Mouse (Mus musculus) embryonic facial prominence, embryonic 13.5 days (tissue): ENCODE data around the gene Nptx1. TPM values are rescaled to one million over a fixed set of nuclear protein-coding genes. Genes with fewer than 3 reads are reported as not detected.

Source experiments
- ATAC-seq: fragments of 200-750 bp; cut with Nextera tagmentation; 2 replicates; pipeline ENCODE4 v1.8.0; 2017; ENCODE audit warnings: low read depth; ENCODE audit not compliant: insufficient number of reproducible peaks, insufficient read depth, low FRiP score, low TSS enrichment
- H3K27ac ChIP-seq: fragments of 300-500 bp; sonication (generic); 2 replicates; pipeline ENCODE4 v1.5.1; 2015; ENCODE audit warnings: moderate library complexity, mild to moderate bottlenecking, inconsistent platforms
- H3K27me3 ChIP-seq: fragments of 300-500 bp; sonication (generic); 2 replicates; pipeline ENCODE4 v1.6.1; 2015; ENCODE audit warnings: mild to moderate bottlenecking, inconsistent platforms
- H3K36me3 ChIP-seq: fragments of 300-500 bp; sonication (generic); 2 replicates; pipeline ENCODE4 v1.6.1; 2015; ENCODE audit warnings: mild to moderate bottlenecking, inconsistent platforms
- H3K4me1 ChIP-seq: fragments of 300-500 bp; sonication (generic); 2 replicates; pipeline ENCODE4 v1.6.1; 2015; ENCODE audit warnings: inconsistent platforms
- H3K4me2 ChIP-seq: fragments of 300-500 bp; sonication (generic); 2 replicates; pipeline ENCODE4 v1.6.1; 2015; ENCODE audit warnings: moderate library complexity, mild to moderate bottlenecking, inconsistent platforms
- H3K4me3 ChIP-seq: fragments of 300-500 bp; sonication (generic); 2 replicates; pipeline ENCODE4 v1.5.1; 2015; ENCODE audit warnings: mild to moderate bottlenecking, inconsistent platforms
- H3K9ac ChIP-seq: fragments of 300-500 bp; sonication (generic); 2 replicates; pipeline ENCODE4 v1.6.1; 2015; ENCODE audit warnings: mild to moderate bottlenecking, inconsistent platforms
- H3K9me3 ChIP-seq: fragments of 300-500 bp; sonication (generic); 2 replicates; pipeline ENCODE4 v1.6.1; 2016; ENCODE audit warnings: inconsistent platforms
- WGBS: fragments of 180-500 bp; shearing (Covaris S2); methylation state at CpG from one replicate; pipeline ENCODE4 v1.1.7; 2015; ENCODE audit warnings: mixed read lengths; 5-methylcytosine and 5-hydroxymethylcytosine counted together
- polyA plus RNA-seq: library from polyadenylated mRNA; unstranded; fragments of >200 nt; fragmentation: Nextera tagmentation; extraction: Ambion mirVana; gene quantifications from 2 replicates; pipeline ENCODE4 v1.2.1, GENCODE M21; 2015

Nptx1 gene
- polyA plus RNA-seq, 1 experiment from 2014 or later, result 0.60 TPM

GRCm38 (mm10) chr11:119564383-119564782 is 16.8 kb upstream of the Nptx1 start:
- WGBS, result 87% methylated on average over 10 of the region's 10 CpGs
- Histone ChIP-seq H3K9ac (no peak overlapping the region), H3K27me3 (peaks cover 36% of the 10 kb centered on the region)

GRCm38 (mm10) chr11:119563166-119563565 is 15.6 kb upstream of the Nptx1 start:
- H3K9ac ChIP-seq, result 0 out of 2 replicates have a peak overlapping the region, but pooled peaks have one; percentile 6
- peaks cover 37% of the 10 kb centered on the region for H3K27me3 ChIP-seq

More at GRCm38 (mm10) chr11:119564383-119564782, 16.8 kb upstream of the Nptx1 start:
- Histone ChIP-seq H3K4me1 (peaks cover 6% of the 10 kb centered on the region), H3K9me3 (no peaks in the 10 kb centered on the region), H3K27ac (no peak overlapping the region), H3K4me2 (no peak overlapping the region), H3K36me3 (no peaks in the 10 kb centered on the region), H3K4me3 (no peak overlapping the region)
- ATAC-seq, result no peak

GRCm38 (mm10) chr11:119562286-119562685 is 14.7 kb upstream of the Nptx1 start:
- H3K27me3 ChIP-seq, result peaks cover 45% of the 10 kb centered on the region
- H3K27ac ChIP-seq, result no peak overlapping the region
- H3K9ac ChIP-seq, result no peak overlapping the region
- no peak for ATAC-seq
- H3K4me2 ChIP-seq, result no peak overlapping the region
- H3K9me3 ChIP-seq, result no peaks in the 10 kb centered on the region
- H3K4me3 ChIP-seq, result no peak overlapping the region
- H3K36me3 ChIP-seq, result no peaks in the 10 kb centered on the region
- 52% methylated on average over 6 of the region's 6 CpGs for WGBS
- peaks cover 23% of the 10 kb centered on the region for H3K4me1 ChIP-seq

More at GRCm38 (mm10) chr11:119563166-119563565, 15.6 kb upstream of the Nptx1 start:
- Histone ChIP-seq H3K9me3 (no peaks in the 10 kb centered on the region), H3K4me2 (no peak overlapping the region), H3K27ac (no peak overlapping the region), H3K4me3 (no peak overlapping the region), H3K4me1 (peaks cover 18% of the 10 kb centered on the region), H3K36me3 (no peaks in the 10 kb centered on the region)
- WGBS, result 71% methylated on average over 9 of the region's 9 CpGs
- ATAC-seq, result no peak

GRCm38 (mm10) chr11:119558870-119559610 is 11.5 kb upstream of the Nptx1 start:
- peaks cover 40% of the 10 kb centered on the region for H3K27me3 ChIP-seq
- no peak overlapping the region for H3K27ac ChIP-seq
- WGBS, result 10% methylated on average over 9 of the region's 9 CpGs
- no peak overlapping the region for H3K4me3 ChIP-seq
- ATAC-seq, result no peak; the same call in 1 of the 2 replicates
- 0 out of 2 replicates have a peak overlapping the region, but pooled peaks have one; percentile 21 for H3K9ac ChIP-seq
- peak overlapping the region; percentile 36 for H3K4me2 ChIP-seq
- no peaks in the 10 kb centered on the region for H3K36me3 ChIP-seq
- H3K4me1 ChIP-seq, result peaks cover 19% of the 10 kb centered on the region
- H3K9me3 ChIP-seq, result no peaks in the 10 kb centered on the region

GRCm38 (mm10) chr11:119557940-119558869 is 10.7 kb upstream of the Nptx1 start:
- Histone ChIP-seq H3K4me3 (no peak overlapping the region), H3K36me3 (no peaks in the 10 kb centered on the region), H3K4me2 (peak overlapping the region; percentile 36), H3K27me3 (peaks cover 44% of the 10 kb centered on the region), H3K4me1 (peaks cover 21% of the 10 kb centered on the region), H3K27ac (no peak overlapping the region), H3K9me3 (no peaks in the 10 kb centered on the region), H3K9ac (no peak overlapping the region)
- no peak for ATAC-seq
- 21% methylated on average over 17 of the region's 17 CpGs for WGBS

- H3K27ac ChIP-seq, result no peak overlapping the region
- no peak for ATAC-seq
- no peak overlapping the region for H3K4me2 ChIP-seq
- peaks cover 63% of the 10 kb centered on the region for H3K27me3 ChIP-seq
- H3K4me1 ChIP-seq, result peaks cover 32% of the 10 kb centered on the region
- 80% methylated on average over 7 of the region's 7 CpGs for WGBS
- H3K9ac ChIP-seq, result no peak overlapping the region
- no peaks in the 10 kb centered on the region for H3K36me3 ChIP-seq
- no peaks in the 10 kb centered on the region for H3K9me3 ChIP-seq
- no peak overlapping the region for H3K4me3 ChIP-seq
Observed at GRCm38 (mm10) chr11:119555170-119555569, 7.6 kb upstream of the Nptx1 start.

GRCm38 (mm10) chr11:119554706-119555105 is 7.2 kb upstream of the Nptx1 start:
- Histone ChIP-seq H3K9ac (no peak overlapping the region), H3K4me3 (no peak overlapping the region), H3K27me3 (peaks cover 65% of the 10 kb centered on the region), H3K4me2 (no peak overlapping the region), H3K36me3 (no peaks in the 10 kb centered on the region), H3K9me3 (no peaks in the 10 kb centered on the region), H3K27ac (no peak overlapping the region), H3K4me1 (peaks cover 32% of the 10 kb centered on the region)
- 60% methylated on average over 7 of the region's 7 CpGs for WGBS
- ATAC-seq, result no peak

GRCm38 (mm10) chr11:119552902-119553802 is 5.6 kb upstream of the Nptx1 start:
- no peak for ATAC-seq
- no peak overlapping the region for H3K4me3 ChIP-seq
- H3K4me1 ChIP-seq, result peaks cover 32% of the 10 kb centered on the region
- H3K9ac ChIP-seq, result no peak overlapping the region
- no peaks in the 10 kb centered on the region for H3K9me3 ChIP-seq
- peaks cover 76% of the 10 kb centered on the region for H3K27me3 ChIP-seq
- no peaks in the 10 kb centered on the region for H3K36me3 ChIP-seq
- no peak overlapping the region for H3K4me2 ChIP-seq
- WGBS, result 56% methylated on average over 9 of the region's 9 CpGs
- H3K27ac ChIP-seq, result no peak overlapping the region

GRCm38 (mm10) chr11:119552301-119552700 is 4.7 kb upstream of the Nptx1 start:
- Histone ChIP-seq H3K27ac (no peak overlapping the region), H3K9ac (no peak overlapping the region), H3K27me3 (peaks cover 77% of the 10 kb centered on the region), H3K4me3 (no peak overlapping the region), H3K4me2 (no peak overlapping the region), H3K4me1 (peaks cover 35% of the 10 kb centered on the region), H3K36me3 (no peaks in the 10 kb centered on the region), H3K9me3 (no peaks in the 10 kb centered on the region)
- no peak for ATAC-seq
- WGBS, result 27% methylated on average over 1 of the region's 1 CpGs

- peaks cover 43% of the 10 kb centered on the region for H3K4me1 ChIP-seq
- H3K36me3 ChIP-seq, result no peaks in the 10 kb centered on the region
- peaks cover 78% of the 10 kb centered on the region for H3K27me3 ChIP-seq
- H3K9ac ChIP-seq, result no peak overlapping the region
- no peaks in the 10 kb centered on the region for H3K9me3 ChIP-seq
- ATAC-seq, result no peak
- no peak overlapping the region for H3K27ac ChIP-seq
- H3K4me2 ChIP-seq, result no peak overlapping the region
- no peak overlapping the region for H3K4me3 ChIP-seq
- WGBS, result 35% methylated on average over 3 of the region's 3 CpGs
Observed at GRCm38 (mm10) chr11:119551468-119551867, 3.9 kb upstream of the Nptx1 start.
